Mouse (Mus musculus) ES-Bruce4 (cell line): ENCODE measurements at regions not wholly inside any gene's neighbourhood (a gene's known extent, or its start where the extent isn't known, plus 50 kb on each side); places are given as distances from the start of the nearest gene placed in this dataset.

ENCODE experiments used
- EP300 ChIP-seq: IDR thresholded peaks from 2 replicates; pipeline ENCODE4 v1.6.1; 2011; ENCODE audit warnings: low read depth, low read length; ENCODE audit not compliant: insufficient read depth
- POLR2A ChIP-seq: IDR thresholded peaks from one replicate; pipeline ENCODE4 v1.8.1; 2011; ENCODE audit warnings: low read length; ENCODE audit not compliant: insufficient read depth

GRCm38 (mm10) chr8:128276475-128276874, 81.9 kb upstream of the Nrp1 start:
- TF ChIP-seq POLR2A (no peak), EP300 (no peak)
